Mouse (Mus musculus) layer of hippocampus, adult 11-12 months (tissue): Measurements from ENCODE around the gene Trim66.
A peak's percentile ranks its signal among the peaks of the same experiment; 100 is the strongest.

Experiments used
- DNase-seq: peaks from one replicate; pipeline ENCODE4 v3.0.0; 2022; ENCODE audit warnings: low spot score

The Trim66 gene

DNA sequence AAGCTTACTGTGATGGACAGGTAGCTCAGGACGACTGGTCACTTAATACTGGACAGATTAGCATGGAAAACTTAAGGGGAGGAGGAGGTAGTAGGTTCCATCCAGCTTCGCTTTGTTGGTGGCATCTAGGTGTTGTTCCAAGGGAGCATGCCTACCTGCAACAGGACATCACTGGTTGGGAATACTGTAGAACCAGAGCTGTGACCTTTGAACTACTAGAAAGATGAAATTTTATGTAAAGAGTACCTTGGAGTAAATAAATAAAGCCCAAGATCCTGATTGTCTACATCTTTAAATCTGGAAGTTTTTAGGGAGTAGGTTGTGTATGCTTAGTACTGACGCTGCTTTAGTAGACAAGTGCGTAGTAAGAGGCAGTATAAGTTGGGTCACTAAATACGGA is 14.2 kb upstream of the Trim66 start:
- no peak for DNase-seq

DNA sequence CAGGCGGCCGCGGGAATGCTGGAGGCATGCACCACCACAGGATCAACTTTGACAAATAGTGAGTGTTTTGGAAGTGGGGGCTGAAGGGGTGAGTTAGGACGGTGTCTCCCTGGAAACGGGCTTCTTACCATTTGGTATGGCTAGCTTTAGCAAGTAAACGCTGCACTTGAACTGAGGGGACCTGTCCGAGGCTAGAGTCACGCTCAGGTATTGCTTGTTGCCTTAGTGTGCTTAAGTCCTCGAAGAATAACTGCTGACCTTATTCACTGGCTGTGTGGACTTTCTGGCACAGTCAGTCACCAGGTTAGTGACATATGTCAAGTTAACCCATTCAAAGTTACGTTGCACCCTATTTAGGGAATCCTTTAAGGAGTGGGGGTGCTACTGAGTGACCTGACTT is 12.0 kb upstream of the Trim66 start:
- no peak for DNase-seq

DNA sequence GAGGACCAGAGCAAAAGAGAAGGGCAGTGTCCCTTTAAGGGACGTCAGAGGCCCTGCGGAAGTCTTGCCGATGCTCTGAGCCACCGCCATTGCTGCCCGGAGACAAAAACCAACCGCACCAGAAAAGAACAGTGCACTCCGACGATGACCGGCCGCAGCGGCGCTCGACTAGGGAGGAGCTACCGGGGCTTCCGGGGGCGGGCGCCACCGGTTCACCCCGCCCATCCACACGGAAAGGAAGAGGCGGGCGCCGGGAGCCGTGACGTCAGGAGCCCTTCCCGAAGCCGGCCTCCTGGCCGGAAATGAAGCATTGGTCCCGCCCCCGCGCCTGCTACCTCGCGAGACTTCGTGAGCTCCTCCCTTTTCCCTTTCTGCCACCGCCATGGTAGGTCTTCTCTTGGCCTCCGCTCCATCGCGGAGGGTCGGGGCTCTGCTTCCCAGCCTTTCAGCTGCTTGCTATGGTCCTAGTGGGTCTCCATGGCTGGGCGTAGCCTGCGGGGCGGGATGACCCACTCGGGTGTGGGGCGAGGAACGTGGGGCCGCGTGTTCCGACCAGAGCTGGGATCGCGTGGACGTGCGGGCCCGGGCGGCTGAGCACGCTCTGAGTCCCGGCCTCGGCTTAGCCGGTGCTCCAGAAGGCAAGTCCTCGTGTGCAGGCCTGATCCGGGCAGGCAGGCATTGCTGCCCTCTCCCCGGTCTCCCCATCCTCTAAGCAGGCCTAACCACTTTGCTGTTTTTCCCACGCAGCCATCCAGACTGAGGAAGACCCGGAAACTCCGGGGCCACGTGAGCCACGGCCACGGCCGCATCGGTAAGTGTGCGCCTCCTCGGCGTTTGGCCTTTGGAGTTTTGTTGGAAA is 11.1 kb upstream of the Trim66 start, which contains the start of gene Rpl27a:
TSS of gene Rpl27a (plus strand) at position 310 of the 859 bp plus-strand sequence.
- peak; percentile 99 for DNase-seq

DNA sequence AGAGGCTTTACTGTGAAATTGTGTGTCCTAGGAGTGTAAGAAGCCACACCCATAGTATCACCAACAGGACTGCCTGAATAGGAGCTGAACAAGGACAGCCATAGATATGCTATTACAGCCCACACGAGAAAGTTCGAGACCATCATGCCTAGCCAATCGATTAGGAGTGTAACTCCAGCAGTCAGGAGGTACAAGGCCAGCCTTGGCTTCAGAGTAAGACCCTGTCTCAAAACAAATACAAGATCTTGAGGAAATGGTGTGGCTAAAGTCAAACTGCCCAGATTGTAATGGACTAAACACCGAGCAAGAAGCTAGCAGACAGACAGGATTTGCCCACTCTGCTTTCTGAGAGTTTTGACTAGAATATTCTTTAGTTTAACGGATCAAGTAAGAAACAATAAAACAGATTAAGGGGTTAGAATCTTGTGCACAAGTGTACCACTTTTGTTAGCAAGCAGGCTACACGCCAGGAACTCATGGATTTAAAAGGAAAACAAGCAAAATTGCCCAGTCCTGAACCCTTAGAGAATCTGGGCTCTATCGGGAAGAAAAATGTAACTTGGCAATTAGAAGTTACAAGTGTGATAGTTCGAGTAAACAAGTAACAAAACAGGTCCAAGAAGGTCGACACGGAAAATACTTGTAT is 10.2 kb upstream of the Trim66 start:
- DNase-seq: peak; percentile 41

DNA sequence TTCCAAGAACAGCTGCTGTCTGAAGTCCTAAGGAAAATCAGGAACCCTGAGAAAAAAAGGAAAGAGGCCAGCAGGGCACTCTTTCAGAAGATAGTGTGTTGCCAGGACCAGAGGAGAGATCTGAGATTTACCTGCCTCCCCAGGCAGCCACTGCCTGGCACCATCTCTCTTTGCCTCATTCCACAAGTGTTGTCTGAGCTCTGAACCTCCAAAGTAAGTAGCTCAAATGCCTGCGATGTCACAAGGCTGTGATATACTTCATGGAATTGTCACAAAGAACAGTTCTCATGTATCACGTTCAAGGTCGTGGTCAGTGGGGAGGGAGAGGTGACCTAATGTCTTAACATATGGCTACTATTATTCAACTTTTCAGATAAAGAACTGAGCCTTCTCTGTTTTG is 8.6 kb upstream of the Trim66 start:
- DNase-seq: no peak

DNA sequence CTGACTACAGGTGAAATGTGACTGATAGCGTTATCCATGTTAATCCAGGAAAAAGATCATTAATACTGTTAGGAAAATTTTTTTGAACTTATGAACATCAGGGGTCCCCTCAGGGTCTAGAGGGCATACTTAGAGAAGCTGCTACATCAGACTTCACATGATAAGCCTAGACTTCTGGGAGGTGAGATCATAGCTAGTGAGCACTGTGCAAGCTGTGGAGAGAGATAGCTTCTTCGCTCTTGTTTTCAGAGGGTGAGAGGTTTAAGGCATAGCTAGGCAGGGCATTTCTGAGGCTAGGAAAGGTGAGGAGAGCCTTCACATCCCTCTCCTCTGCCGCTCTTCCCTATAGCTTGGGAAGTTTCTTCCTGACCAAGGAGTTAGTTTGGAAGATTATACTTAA is 3.9 kb upstream of the Trim66 start:
- DNase-seq: no peak

DNA sequence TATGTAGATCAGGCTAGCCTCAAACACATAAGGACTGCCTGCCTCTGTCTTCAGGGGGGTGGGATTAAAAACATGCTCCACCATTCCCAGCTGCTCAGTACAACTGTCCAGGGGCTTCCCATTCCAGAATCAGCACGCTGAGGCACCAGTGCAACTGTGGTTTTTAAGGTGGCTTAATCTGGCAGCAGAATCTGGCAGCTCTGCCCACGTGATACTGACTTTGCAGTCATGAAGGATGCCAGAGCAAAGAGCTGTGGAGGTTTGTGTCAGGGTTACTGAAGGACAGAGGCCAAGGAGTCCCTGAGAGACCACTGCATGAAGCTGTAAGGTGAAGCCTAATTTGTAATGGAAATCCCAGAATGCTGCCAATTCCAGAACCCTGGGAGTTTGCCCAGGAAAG is 2.9 kb upstream of the Trim66 start:
- DNase-seq: no peak

DNA sequence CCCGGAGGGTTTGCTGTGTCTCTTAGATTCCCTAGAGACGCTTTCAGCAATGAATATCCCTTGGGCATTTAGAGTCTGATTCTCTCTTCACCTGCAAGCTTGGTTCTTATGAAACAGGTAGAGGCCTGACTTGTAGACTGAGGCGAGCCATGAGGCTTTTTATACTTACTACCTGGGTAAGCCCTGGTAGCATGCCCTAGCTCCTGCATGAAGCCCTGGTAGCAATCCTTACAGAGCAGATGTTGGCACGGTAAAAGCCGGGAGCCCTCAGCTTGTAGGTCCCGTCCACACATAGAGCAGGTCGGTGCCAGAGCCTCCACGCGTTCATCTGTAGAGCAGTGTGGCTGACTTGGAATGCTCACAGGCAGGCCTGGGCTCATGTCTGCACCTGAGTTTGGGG is 362 bp downstream of the Trim66 start:
- DNase-seq: no peak

DNA sequence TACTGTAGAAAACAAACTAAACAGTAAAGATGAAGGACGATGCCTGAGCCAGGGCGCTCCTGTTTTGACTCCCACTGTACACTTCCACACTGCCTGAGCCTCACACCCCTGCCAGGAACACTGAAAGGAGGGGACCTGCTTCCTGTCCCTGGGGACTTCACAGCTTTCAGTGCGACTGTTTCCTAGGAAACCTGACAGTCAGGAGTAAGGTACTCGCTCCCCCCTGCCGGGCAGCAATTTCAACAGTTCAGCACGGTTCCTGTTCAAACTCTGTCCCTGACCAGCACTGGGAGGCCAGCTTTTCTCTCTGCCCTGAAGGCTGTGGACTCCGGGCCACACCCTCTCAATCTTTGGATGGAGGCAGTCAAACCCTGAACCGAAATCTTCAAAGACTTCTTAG is 815 bp downstream of the Trim66 start:
- DNase-seq: no peak

DNA sequence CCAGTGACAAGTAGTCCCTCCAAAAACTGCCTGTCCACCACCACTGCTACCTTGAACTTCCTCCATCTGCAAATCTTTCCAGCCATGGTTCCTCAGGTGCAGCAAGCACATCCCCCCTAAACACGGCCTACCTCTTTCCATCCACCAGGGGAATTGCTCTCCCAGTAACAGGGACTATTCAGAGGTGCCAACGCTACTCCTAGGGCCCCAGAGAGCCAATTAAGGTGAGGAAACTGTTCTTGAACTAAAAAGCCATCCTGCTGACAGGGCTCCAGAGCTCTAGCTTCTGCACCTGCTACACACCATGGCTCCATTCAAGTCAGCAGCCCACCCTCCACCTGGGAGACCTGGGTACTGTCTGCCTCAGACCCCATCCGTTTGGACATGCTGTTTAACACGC is 10.4 kb downstream of the Trim66 start:
- DNase-seq: no peak

DNA sequence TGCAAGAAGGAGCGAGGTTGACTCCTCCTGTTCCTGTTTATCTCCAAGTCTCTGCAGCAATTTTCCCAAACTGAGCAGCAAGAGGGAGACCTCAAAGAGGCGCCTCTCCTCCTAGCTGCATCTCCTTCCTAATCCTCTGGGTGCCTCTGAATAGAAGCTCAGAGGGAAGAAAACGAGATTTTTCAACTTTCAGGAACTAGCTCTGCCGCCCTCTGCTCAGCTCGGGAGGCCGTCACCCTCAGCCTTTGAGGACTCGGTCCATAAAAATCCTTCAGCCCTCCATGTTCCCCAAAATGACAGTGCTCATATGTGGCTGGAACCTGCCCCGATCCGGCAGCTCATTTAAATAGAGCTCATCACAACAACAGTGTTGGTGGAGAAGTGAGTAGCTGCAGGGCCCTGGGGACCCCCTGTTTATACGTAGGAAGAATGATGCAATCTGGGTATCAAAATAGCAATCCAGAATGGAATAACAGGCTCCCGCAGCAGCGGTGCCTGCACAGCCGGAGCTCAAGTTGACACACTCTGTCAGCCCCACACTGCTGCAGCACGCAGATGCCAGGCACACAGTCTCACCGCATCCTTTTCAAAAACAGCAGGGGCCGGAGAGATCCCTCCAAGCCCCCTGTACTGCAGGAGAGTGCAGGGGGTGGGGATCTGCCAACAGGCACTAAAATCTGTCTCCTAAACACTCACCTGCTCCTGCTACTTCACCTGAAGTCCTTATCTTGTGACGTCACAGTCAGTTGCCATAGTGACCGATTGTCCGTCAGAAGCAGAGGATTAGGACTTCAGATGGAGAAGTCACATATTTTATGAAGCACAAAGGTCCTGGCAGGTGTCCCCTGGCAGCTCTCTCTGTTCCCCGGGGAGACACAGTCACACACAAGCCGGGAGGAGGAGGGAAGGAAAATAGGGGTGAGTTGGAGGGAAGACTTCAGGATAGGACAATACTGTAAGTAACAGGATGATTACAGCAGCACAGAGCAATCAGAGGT is 14.3 kb downstream of the Trim66 start:
- DNase-seq: peak; percentile 45

DNA sequence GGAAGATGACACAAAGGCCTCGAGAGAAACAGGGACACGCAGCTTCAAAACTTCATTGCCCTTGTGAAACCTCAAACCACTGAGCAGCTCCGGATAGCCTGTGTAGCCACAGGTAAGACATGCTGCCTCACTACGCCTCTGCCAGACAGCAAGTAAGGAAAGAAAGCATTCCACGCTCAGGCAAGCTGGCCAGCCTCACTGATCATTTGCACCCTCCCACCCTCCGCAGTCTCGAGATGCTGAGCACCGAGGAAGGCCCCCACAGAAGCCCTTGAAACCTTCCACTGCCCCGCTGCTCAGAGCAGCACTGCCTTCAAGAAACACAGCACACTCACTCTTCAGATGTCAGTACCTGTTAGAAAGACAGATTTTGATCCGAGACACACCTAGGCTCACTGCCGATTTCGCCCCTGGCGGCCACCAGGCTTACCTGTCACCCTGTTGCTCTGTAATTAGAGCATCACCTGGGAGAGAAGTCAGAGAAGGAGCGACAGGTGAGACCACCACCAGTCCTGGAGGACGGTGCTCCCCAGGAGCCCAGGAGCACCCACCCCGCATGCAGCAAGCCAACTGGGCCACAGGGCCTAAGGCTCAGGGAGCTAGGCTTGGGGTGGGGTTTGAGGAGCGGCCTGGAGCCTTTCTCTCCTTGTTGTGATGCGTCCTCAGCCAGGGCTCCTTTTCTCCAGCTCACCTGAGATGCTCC is 15.2 kb downstream of the Trim66 start:
- DNase-seq: no peak

DNA sequence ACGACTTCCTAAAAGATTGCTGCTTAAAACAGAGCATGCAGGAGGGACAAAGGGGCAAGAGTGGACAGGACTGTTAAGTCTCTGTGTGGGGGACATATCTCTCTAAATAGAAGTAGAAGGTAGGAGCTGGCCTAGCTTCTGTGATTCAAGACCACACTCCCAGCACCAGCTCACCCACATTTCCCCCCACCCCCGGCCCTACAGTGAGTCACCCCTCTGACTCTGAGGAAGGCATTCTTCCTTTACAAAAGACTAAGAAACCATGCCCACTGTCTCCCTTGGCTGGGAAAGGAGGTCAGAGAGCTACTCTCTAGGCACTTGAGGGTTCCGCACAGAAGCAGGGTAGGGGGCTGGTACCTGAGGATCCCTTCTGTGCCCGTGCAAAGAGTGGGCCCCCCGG is 23.7 kb downstream of the Trim66 start:
- no peak for DNase-seq

DNA sequence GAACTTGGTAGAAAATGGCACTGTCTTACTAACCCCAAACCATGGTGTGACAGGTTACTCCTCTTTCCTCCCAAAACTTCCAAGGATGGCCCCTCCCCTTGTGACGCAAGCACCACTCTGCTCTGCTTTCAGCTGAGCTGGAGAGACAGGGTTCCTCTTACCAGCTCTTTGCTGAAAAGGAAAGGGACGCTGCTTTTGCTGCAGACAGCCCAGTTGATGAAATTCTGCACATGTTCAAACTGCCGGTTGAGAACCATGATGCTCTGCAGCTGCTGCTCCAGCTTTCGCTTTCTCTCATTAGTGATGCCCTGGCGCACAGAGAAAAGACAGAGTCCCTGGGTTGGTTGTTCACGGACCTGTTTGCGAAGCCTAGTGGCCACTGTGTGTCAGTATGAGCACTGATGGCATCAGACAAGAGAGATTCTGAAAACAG is 27.2 kb downstream of the Trim66 start:
- no peak for DNase-seq

DNA sequence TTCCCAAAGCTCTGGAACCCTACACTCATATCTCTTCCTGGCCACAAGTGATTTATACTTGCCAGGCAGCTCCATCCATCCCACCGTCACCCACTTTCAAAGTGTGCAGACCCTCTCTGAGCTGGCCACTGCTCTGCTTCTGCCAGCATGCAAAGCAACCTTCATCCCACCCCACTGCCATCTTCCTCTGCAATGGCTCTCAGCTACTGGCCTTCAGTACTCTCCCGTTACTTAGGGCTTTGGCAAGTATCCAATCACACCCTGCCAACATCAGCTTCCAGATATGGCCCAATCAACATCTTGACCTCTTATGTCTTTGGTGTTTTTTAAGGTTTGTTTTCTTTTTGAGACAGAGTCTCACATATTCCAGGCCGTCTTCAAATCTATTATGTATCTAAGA is 30.0 kb downstream of the Trim66 start:
- no peak for DNase-seq

DNA sequence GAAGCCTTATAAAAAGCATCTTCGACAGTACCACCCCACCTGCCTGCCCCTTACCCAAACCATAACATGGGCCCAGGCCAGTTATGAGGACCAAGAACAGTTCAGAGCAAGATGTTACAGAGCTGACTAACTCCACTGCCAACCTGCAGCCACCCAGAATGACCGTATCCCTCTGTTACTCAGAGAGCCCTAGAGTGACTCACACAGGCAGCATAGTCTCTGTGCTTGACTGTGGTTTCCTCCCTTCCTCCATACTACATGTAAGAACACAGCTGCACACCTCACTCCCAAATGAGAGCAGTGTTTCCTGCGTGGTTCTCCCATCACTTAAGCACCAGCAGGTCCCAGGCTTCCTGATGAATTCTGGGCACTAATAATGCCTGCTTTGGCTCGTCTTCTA is 37.2 kb downstream of the Trim66 start:
- DNase-seq: no peak

DNA sequence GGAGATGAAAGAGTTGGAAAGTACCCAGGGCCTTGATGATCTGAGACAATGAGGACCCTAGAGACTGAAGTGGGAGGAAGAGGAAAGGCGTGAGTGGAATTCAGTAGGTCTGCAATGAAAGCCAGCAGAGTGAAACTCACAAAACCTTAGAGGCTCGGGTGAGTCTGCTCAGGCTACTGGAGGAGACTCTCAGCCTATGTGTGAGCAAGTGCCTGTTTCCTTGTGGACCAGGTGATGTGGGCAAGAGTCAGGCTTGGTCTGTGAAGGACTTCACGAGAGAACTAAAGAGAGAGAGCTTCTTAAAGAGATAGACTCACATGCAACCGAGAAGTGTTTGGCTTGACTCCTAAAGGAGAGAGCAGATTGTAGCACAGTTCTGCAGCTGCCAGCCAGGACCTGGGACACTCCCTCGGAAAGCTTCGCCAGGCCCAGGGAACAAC is 39.7 kb downstream of the Trim66 start:
- no peak for DNase-seq

DNA sequence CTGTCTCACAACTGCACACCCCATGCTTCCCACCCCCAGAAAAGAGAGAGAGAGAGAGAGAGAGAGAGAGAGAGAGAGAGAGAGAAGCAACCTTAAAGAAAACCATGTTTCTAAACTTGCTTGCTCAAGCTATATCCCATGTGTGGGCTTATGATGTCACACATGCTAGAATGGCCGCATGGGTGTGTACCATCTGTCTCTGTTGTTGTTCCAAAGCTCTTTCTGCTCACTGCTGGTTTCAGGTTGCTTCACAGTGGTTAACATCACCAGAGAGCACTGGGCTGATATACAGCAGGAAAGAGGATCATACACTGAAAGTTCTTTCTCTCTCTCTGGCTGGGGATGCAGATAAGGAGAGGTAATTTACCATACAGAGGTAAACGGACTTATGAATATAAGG is 40.3 kb downstream of the Trim66 start:
- no peak for DNase-seq

DNA sequence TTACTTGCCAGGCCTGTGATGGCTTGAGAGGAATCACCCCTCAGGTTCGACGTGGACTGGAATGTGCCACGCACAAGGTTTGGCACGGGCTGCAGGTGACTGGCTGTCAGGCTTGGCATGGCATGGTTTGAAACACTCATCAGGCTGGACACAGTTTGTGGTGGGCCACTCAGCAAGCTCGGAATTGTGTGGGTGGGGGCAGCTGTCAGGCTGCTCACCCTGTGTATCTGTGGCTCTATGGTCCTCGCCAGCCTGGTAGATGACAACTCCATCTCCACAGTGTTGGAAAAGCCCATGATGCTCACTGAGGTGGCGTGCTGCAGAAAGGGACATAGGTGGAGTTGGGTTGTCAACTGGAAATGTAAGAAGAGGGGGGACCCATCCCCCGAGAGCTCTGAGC is 47.2 kb downstream of the Trim66 start:
- no peak for DNase-seq

DNA sequence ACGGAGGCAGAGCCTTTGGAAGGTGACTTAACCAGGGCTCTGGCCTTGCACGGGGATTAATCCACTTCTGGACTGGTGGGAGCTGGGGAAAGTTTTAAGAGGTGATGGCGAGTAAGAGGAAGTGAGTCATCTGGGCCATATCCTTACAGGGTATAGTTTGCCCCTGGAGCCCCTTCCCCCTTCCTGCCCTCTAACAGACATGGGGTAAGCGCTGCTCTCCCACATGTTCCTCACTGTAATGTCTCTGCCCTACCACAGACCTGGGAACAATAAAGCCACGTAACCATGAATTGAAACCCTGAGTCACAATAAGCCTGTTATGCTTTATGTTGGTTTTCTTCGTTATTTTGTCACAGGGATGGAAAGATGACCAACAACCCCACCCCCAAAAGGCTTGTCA is 51.4 kb downstream of the Trim66 start:
- DNase-seq: no peak

DNA sequence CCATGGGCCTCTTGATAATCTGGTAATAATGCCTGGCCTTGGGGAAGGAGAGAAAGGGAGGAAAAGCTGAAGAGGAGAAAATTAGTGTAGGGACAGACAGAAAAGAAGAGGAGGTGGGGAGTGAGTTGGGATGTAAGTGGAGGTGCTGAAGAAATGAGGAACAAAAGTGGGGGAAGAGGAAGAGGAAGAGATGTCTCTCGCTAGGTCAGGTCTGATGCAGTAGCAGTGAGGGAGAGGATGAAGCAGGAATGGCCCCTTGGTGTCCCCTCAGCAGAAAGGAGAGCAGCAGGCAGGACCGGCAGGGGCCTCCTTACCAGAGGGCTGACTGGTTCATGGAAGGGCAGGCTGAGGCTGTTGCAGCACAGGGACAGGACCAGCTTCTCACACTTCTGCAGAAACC is 52.2 kb downstream of the Trim66 start:
- DNase-seq: no peak

DNA sequence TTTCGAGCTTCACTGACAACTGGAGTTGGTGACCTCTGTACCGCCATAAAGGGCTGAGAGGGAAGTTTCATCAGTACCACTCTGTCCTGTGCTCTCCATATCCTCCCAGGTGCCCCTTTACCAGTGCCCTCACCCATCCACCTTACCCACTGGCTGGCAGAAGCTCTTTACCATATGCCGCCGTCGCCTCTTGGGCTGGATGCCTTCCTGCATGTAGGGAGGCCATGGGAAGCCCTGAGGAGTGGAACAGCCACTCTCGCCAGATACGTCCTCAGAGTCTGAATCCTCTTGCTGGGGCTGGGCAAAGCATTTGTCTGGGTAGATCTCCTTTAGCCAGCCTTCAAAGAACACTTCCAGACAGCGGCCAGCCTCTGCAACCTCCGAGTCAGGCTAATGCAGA is 53.1 kb downstream of the Trim66 start:
- no peak for DNase-seq
